Mouse (Mus musculus): ENCODE data around the gene Ank2. TPM values are rescaled to one million over a fixed set of nuclear protein-coding genes. Genes with fewer than 3 reads are reported as not detected.
A peak's percentile ranks its signal among the peaks of the same experiment; 100 is the strongest.

The Ank2 gene
- polyA plus RNA-seq, 1 experiment = 5.7 TPM

- H3K4me1 ChIP-seq (ENCODE audit: control insufficient read depth, insufficient read depth, low read length) = no peaks in the 10 kb centered on the region
- TF ChIP-seq CTCF (conservative IDR thresholded peaks at IDR 0.05; ENCODE audit: insufficient read depth, insufficient read length, low read depth, low read length) = no peak
- no peak for TF ChIP-seq POLR2A (IDR thresholded peaks at IDR 0.05; ENCODE audit: low read depth, low read length)
- H3K36me3 ChIP-seq (ENCODE audit: control insufficient read depth, insufficient read depth, low read length) = no peaks in the 10 kb centered on the region
- 92% methylated on average over 3 of the region's 3 CpGs for WGBS
- H3K27ac ChIP-seq (ENCODE audit: insufficient read depth, low read depth, low read length) = no peak overlapping the region
- no peak for DNase-seq
- no peaks in the 10 kb centered on the region for H3K27me3 ChIP-seq (replicated peaks; ENCODE audit: control insufficient read depth, insufficient read depth, low read length)
- no peak overlapping the region for H3K4me3 ChIP-seq (ENCODE audit: insufficient read depth, low read depth, low read length)
Measured at GRCm38 (mm10) chr3:127428527-127428926, 70.6 kb downstream of the Ank2 start.

GRCm38 (mm10) chr3:127416950-127417349 lies 82.2 kb downstream of the Ank2 start:
- Histone ChIP-seq H3K27me3 (replicated peaks; ENCODE audit: control insufficient read depth, insufficient read depth, low read length) (no peaks in the 10 kb centered on the region), H3K27ac (ENCODE audit: insufficient read depth, low read depth, low read length) (no peak overlapping the region), H3K4me1 (ENCODE audit: control insufficient read depth, insufficient read depth, low read length) (no peaks in the 10 kb centered on the region), H3K4me3 (ENCODE audit: insufficient read depth, low read depth, low read length) (no peak overlapping the region), H3K36me3 (ENCODE audit: control insufficient read depth, insufficient read depth, low read length) (no peaks in the 10 kb centered on the region)
- WGBS = 87% methylated on average over 4 of the region's 4 CpGs
- TF ChIP-seq CTCF (conservative IDR thresholded peaks at IDR 0.05; ENCODE audit: insufficient read depth, insufficient read length, low read depth, low read length) = no peak
- no peak for DNase-seq

GRCm38 (mm10) chr3:127414438-127414837 lies 84.7 kb downstream of the Ank2 start:
- WGBS = 54% methylated on average over 1 of the region's 1 CpGs
- no peak for TF ChIP-seq CTCF (conservative IDR thresholded peaks at IDR 0.05; ENCODE audit: insufficient read depth, insufficient read length, low read depth, low read length)
- TF ChIP-seq POLR2A (IDR thresholded peaks at IDR 0.05; ENCODE audit: low read depth, low read length) = no peak
- DNase-seq = no peak

GRCm38 (mm10) chr3:127408684-127409550 lies 90.2 kb downstream of the Ank2 start:
- H3K27ac ChIP-seq (ENCODE audit: insufficient read depth, low read depth, low read length) = no peak overlapping the region
- no peaks in the 10 kb centered on the region for H3K36me3 ChIP-seq (ENCODE audit: control insufficient read depth, insufficient read depth, low read length)
- no peaks in the 10 kb centered on the region for H3K4me1 ChIP-seq (ENCODE audit: control insufficient read depth, insufficient read depth, low read length)
- peak; percentile 5 for DNase-seq
- 18% methylated on average over 23 of the region's 23 CpGs for whole genome bisulfite sequencing
- H3K27me3 ChIP-seq (replicated peaks; ENCODE audit: control insufficient read depth, insufficient read depth, low read length) = no peaks in the 10 kb centered on the region
- H3K4me3 ChIP-seq (ENCODE audit: insufficient read depth, low read depth, low read length) = peak overlapping the region; percentile 12; the same call in 1 of the 2 replicates
- TF ChIP-seq POLR2A (IDR thresholded peaks at IDR 0.05; ENCODE audit: low read depth, low read length) = no peak
- TF ChIP-seq CTCF (conservative IDR thresholded peaks at IDR 0.05; ENCODE audit: insufficient read depth, insufficient read length, low read depth, low read length) = no peak

More at GRCm38 (mm10) chr3:127414438-127414837, 84.7 kb downstream of the Ank2 start:
- Histone ChIP-seq H3K4me1 (ENCODE audit: control insufficient read depth, insufficient read depth, low read length) (no peaks in the 10 kb centered on the region), H3K36me3 (ENCODE audit: control insufficient read depth, insufficient read depth, low read length) (no peaks in the 10 kb centered on the region), H3K4me3 (ENCODE audit: insufficient read depth, low read depth, low read length) (no peak overlapping the region), H3K27ac (ENCODE audit: insufficient read depth, low read depth, low read length) (no peak overlapping the region), H3K27me3 (replicated peaks; ENCODE audit: control insufficient read depth, insufficient read depth, low read length) (no peaks in the 10 kb centered on the region)

GRCm38 (mm10) chr3:127407868-127408574 lies 91.1 kb downstream of the Ank2 start:
- WGBS = 9% methylated on average over 9 of the region's 9 CpGs
- Histone ChIP-seq H3K36me3 (ENCODE audit: control insufficient read depth, insufficient read depth, low read length) (no peaks in the 10 kb centered on the region), H3K4me1 (ENCODE audit: control insufficient read depth, insufficient read depth, low read length) (no peaks in the 10 kb centered on the region), H3K27me3 (replicated peaks; ENCODE audit: control insufficient read depth, insufficient read depth, low read length) (no peaks in the 10 kb centered on the region), H3K4me3 (ENCODE audit: insufficient read depth, low read depth, low read length) (no peak overlapping the region), H3K27ac (ENCODE audit: insufficient read depth, low read depth, low read length) (no peak overlapping the region)
- no peak for TF ChIP-seq CTCF (conservative IDR thresholded peaks at IDR 0.05; ENCODE audit: insufficient read depth, insufficient read length, low read depth, low read length)
- no peak for TF ChIP-seq POLR2A (IDR thresholded peaks at IDR 0.05; ENCODE audit: low read depth, low read length)
- DNase-seq = no peak

GRCm38 (mm10) chr3:127406883-127407282 lies 92.3 kb downstream of the Ank2 start:
- DNase-seq = no peak
- no peak overlapping the region for H3K27ac ChIP-seq (ENCODE audit: insufficient read depth, low read depth, low read length)
- TF ChIP-seq CTCF (conservative IDR thresholded peaks at IDR 0.05; ENCODE audit: insufficient read depth, insufficient read length, low read depth, low read length) = no peak
- TF ChIP-seq POLR2A (IDR thresholded peaks at IDR 0.05; ENCODE audit: low read depth, low read length) = no peak
- H3K27me3 ChIP-seq (replicated peaks; ENCODE audit: control insufficient read depth, insufficient read depth, low read length) = no peaks in the 10 kb centered on the region
- no peaks in the 10 kb centered on the region for H3K4me1 ChIP-seq (ENCODE audit: control insufficient read depth, insufficient read depth, low read length)
- H3K4me3 ChIP-seq (ENCODE audit: insufficient read depth, low read depth, low read length) = no peak overlapping the region
- no peaks in the 10 kb centered on the region for H3K36me3 ChIP-seq (ENCODE audit: control insufficient read depth, insufficient read depth, low read length)
- 98% methylated on average over 4 of the region's 4 CpGs for whole genome bisulfite sequencing

- 56% methylated on average over 3 of the region's 3 CpGs for WGBS
- TF ChIP-seq CTCF (conservative IDR thresholded peaks at IDR 0.05; ENCODE audit: insufficient read depth, insufficient read length, low read depth, low read length) (no peak), POLR2A (IDR thresholded peaks at IDR 0.05; ENCODE audit: low read depth, low read length) (no peak)
- no peaks in the 10 kb centered on the region for H3K4me1 ChIP-seq (ENCODE audit: control insufficient read depth, insufficient read depth, low read length)
- no peak overlapping the region for H3K4me3 ChIP-seq (ENCODE audit: insufficient read depth, low read depth, low read length)
- no peak overlapping the region for H3K27ac ChIP-seq (ENCODE audit: insufficient read depth, low read depth, low read length)
- H3K27me3 ChIP-seq (replicated peaks; ENCODE audit: control insufficient read depth, insufficient read depth, low read length) = no peaks in the 10 kb centered on the region
- H3K36me3 ChIP-seq (ENCODE audit: control insufficient read depth, insufficient read depth, low read length) = no peaks in the 10 kb centered on the region
- DNase-seq = no peak
Measured at GRCm38 (mm10) chr3:127404371-127404770, 94.8 kb downstream of the Ank2 start.

Data from kidney, adult 2 months (tissue).